ENCODE assay signal across 14 mouse cellular contexts in the genomic region with DNA sequence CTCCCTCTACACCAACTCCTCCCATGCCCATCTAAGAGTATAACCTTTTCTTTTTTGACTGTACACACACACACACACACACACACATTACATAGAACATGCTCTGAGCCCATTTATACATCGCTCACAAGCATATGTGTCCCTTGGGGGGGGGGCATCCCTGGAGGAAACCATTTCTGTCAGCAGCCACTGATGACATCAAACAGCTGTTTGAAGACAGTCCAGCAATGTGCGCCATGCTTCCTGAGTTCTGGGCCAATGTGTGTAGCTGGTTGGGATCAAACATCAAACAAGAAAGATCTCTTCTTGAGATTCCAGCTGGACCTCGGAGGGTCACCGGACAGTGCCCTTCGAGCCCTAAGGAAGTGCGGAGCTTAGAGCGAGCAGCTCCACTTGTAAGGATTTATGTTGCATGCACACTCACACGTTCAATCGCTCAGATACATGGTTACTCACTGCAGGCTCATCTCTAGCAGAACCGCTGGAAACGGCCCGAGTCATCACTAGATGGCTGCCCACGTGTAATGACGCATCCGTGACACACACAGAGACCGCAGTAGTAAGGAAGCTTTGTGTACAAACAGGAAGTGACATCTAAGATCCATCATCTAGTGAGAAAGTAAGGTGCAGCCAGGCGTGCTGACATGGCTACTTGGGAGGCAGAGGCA. TPM values are rescaled to one million over a fixed set of nuclear protein-coding genes. Genes with fewer than 3 reads are reported as not detected.
A peak's percentile ranks its signal among the peaks of the same experiment; 100 is the strongest.
DNase-seq lines count a peak whose midpoint lies in the region; ATAC-seq and TF ChIP-seq lines count a peak whose summit lies in the region.
"Had no signal": no experiment of that assay in that cellular context is flagged by ENCODE, and none has a peak within 500 bp of the region (broad histone marks: within the 10 kb centered on the region; RNA-seq: fewer than 3 reads in every experiment).

No protein-coding gene starts in this region.

- H3K9me3 ChIP-seq in CH12.LX (replicated peaks; ENCODE audit: low read length), result no peaks in the 10 kb centered on the region
- no peaks in the 10 kb centered on the region for H3K9me3 ChIP-seq in lung, embryonic 15.5 days
- H3K9me3 ChIP-seq in forebrain, embryonic 16.5 days (ENCODE audit: control insufficient read depth, low read length), result no peaks in the 10 kb centered on the region
- H3K9me3 ChIP-seq: embryonic facial prominence, embryonic 15.5 days; neural tube, embryonic 12.5 days; stomach, embryonic 15.5 days had no signal

- H3K27me3 ChIP-seq in CH12.LX (replicated peaks) (no peaks in the 10 kb centered on the region), myocyte (ENCODE audit: control insufficient read depth, insufficient read depth, insufficient read length) (no peaks in the 10 kb centered on the region)
- H3K27me3 ChIP-seq in lung, embryonic 15.5 days, result no peaks in the 10 kb centered on the region
- no peaks in the 10 kb centered on the region for H3K27me3 ChIP-seq in forebrain, embryonic 16.5 days (replicated peaks; ENCODE audit: control insufficient read depth, insufficient read depth, low read length)
- H3K27me3 ChIP-seq: embryonic facial prominence, embryonic 15.5 days; neural tube, embryonic 12.5 days; stomach, embryonic 15.5 days had no signal

- H3K9ac ChIP-seq in CH12.LX (ENCODE audit: insufficient read depth, low read depth), result no peak overlapping the region
- H3K9ac ChIP-seq in lung, embryonic 15.5 days, result no peak overlapping the region
- no peak overlapping the region for H3K9ac ChIP-seq in forebrain, embryonic 16.5 days (replicated peaks; ENCODE audit: low read depth, low read length)
- H3K9ac ChIP-seq: embryonic facial prominence, embryonic 15.5 days; neural tube, embryonic 12.5 days; stomach, embryonic 15.5 days had no signal

- no peaks in the 10 kb centered on the region for H3K79me2 ChIP-seq in CH12.LX (replicated peaks; ENCODE audit: control insufficient read depth, extremely low read depth, insufficient read depth, poor library complexity, severe bottlenecking)
- H3K79me2 ChIP-seq in myocyte (ENCODE audit: control insufficient read depth, insufficient read depth), result no peaks in the 10 kb centered on the region

- DNase-seq in layer of hippocampus, adult 9-11 months, result peak; percentile 58
- no peak for DNase-seq in layer of hippocampus, adult 11-12 months (ENCODE audit: low spot score)
- peak; percentile 65 for DNase-seq in CH12.LX (ENCODE audit: extremely low read depth)
- DNase-seq in left cerebral cortex, adult 18-20 months (ENCODE audit: low spot score in 2 of 2), result no peak
- DNase-seq in adrenal gland, postnatal 4 days (ENCODE audit: low spot score in 2 of 2), result no peak
- DNase-seq: adrenal gland, postnatal 10 days; cerebellum, adult 2 months; right cerebral cortex, postnatal 14 days had no signal

- H3K4me3 ChIP-seq in CH12.LX (replicated peaks in 1 of 3; ENCODE audit: low read depth in 2 of 3, low read length in 2 of 3, poor library complexity in 1 of 3), result peak overlapping the region in 2 of 3 experiments; percentile 29 to 63
- H3K4me3 ChIP-seq in lung, embryonic 15.5 days, result no peak overlapping the region
- H3K4me3 ChIP-seq in myocyte, result no peak overlapping the region
- no peak overlapping the region for H3K4me3 ChIP-seq in forebrain, embryonic 16.5 days (replicated peaks; ENCODE audit: low read length)
- H3K4me3 ChIP-seq: embryonic facial prominence, embryonic 15.5 days; neural tube, embryonic 12.5 days; stomach, embryonic 15.5 days had no signal

- ATAC-seq in lung, embryonic 15.5 days (ENCODE audit: borderline replicate concordance, extremely low read depth, low FRiP score, low TSS enrichment), result peak; percentile 66; the same call in 1 of the 2 replicates
- ATAC-seq in forebrain, embryonic 16.5 days, result no peak

- dilution Hi-C loops in CH12.LX (cut with MboI; ENCODE audit: extremely low pct_ligation_motif_present, extremely low pct_unique_long_range_greater_than_20kb, low sequenced_read_pairs), result no loop called here

- H3K4me2 ChIP-seq in CH12.LX (ENCODE audit: insufficient read depth, low read depth, poor library complexity, severe bottlenecking) (peak overlapping the region; percentile 84), myocyte (ENCODE audit: low read depth) (peak overlapping the region; percentile 70)
- no peak overlapping the region; the same call in 1 of the 2 replicates for H3K4me2 ChIP-seq in lung, embryonic 15.5 days
- H3K4me2 ChIP-seq in forebrain, embryonic 16.5 days (ENCODE audit: low read length), result no peak overlapping the region
- H3K4me2 ChIP-seq: embryonic facial prominence, embryonic 15.5 days; neural tube, embryonic 12.5 days; stomach, embryonic 15.5 days had no signal

- TF ChIP-seq POLR2A in CH12.LX (IDR thresholded peaks at IDR 0.05; ENCODE audit: low read depth, low read length) (peak; percentile 35), myocyte (IDR thresholded peaks at IDR 0.05; ENCODE audit: insufficient read length, low read depth) (peak; percentile 13)

- peak overlapping the region; percentile 16; the same call in 1 of the 2 replicates for H3K27ac ChIP-seq in CH12.LX (ENCODE audit: insufficient read depth, low read depth)
- no peak overlapping the region for H3K27ac ChIP-seq in lung, embryonic 15.5 days
- no peak overlapping the region for H3K27ac ChIP-seq in forebrain, embryonic 16.5 days (ENCODE audit: low read length)
- H3K27ac ChIP-seq: embryonic facial prominence, embryonic 15.5 days; neural tube, embryonic 12.5 days; stomach, embryonic 15.5 days had no signal

- in situ Hi-C loops in CH12.LX (cut with MboI; ENCODE audit: low pct_ligation_motif_present, low pct_unique_long_range_greater_than_20kb, low sequenced_read_pairs), result loop anchor here (5.0 to 25.0 kb wide), 2 partner anchors 44 to 314 kb away; a partner anchor contains a TSS

- no peak for TF ChIP-seq EP300 in CH12.LX (IDR thresholded peaks at IDR 0.05; ENCODE audit: low read length)

- 56% methylated on average over 17 of the region's 17 CpGs for WGBS in lung, embryonic 15.5 days
- WGBS in forebrain, embryonic 16.5 days, result 93% methylated on average over 17 of the region's 17 CpGs

- no peak overlapping the region for H3ac ChIP-seq in myocyte (ENCODE audit: control insufficient read depth, insufficient read length)

- no peak for TF ChIP-seq RAD21 in CH12.LX (IDR thresholded peaks at IDR 0.05; ENCODE audit: low read depth, low read length)

- H3K36me3 ChIP-seq in CH12.LX (replicated peaks in 1 of 2; ENCODE audit: control insufficient read depth in 1 of 2, insufficient read depth in 1 of 2, low read length in 1 of 2) (no peaks in the 10 kb centered on the region), myocyte (ENCODE audit: control insufficient read depth, insufficient read depth) (no peaks in the 10 kb centered on the region)
- no peaks in the 10 kb centered on the region for H3K36me3 ChIP-seq in lung, embryonic 15.5 days
- H3K36me3 ChIP-seq in forebrain, embryonic 16.5 days (ENCODE audit: control insufficient read depth, insufficient read depth), result no peaks in the 10 kb centered on the region
- H3K36me3 ChIP-seq: embryonic facial prominence, embryonic 15.5 days; neural tube, embryonic 12.5 days; stomach, embryonic 15.5 days had no signal

- H3K4me1 ChIP-seq in CH12.LX (ENCODE audit: control insufficient read depth in 1 of 2, insufficient read depth in 2 of 2), result peaks cover 16 to 27% of the 10 kb centered on the region in 2 experiments
- peaks cover 20% of the 10 kb centered on the region for H3K4me1 ChIP-seq in lung, embryonic 15.5 days
- no peaks in the 10 kb centered on the region for H3K4me1 ChIP-seq in forebrain, embryonic 16.5 days (replicated peaks; ENCODE audit: control insufficient read depth, insufficient read depth, low read length)
- H3K4me1 ChIP-seq: embryonic facial prominence, embryonic 15.5 days; neural tube, embryonic 12.5 days; stomach, embryonic 15.5 days had no signal

- TF ChIP-seq CTCF in CH12.LX (conservative IDR thresholded peaks at IDR 0.05 in 1 of 2, IDR thresholded peaks at IDR 0.05 in 1 of 2; ENCODE audit: low read depth in 2 of 2, low read length in 2 of 2), result no peak

TF ChIP-seq in CH12.LX, 34 proteins besides CTCF, POLR2A, EP300 and RAD21 (continues in another document):
- TF ChIP-seq TBP (conservative IDR thresholded peaks at IDR 0.05; ENCODE audit: low read depth, low read length) (0 out of 2 replicates have a peak, but pooled peaks have one; percentile 2), BHLHE40 (IDR thresholded peaks at IDR 0.05; ENCODE audit: low read depth, low read length) (peak; percentile 90), MYC (IDR thresholded peaks at IDR 0.05; ENCODE audit: low read depth, low read length) (peak; percentile 60; the same call in 1 of the 2 replicates), ELF1 (IDR thresholded peaks at IDR 0.05; ENCODE audit: low read depth, low read length) (peak; percentile 58; the same call in 1 of the 2 replicates), MAX (IDR thresholded peaks at IDR 0.05; ENCODE audit: low read length) (peak; percentile 71), JUND (conservative IDR thresholded peaks at IDR 0.05; ENCODE audit: low read depth, low read length) (no peak; the same call in 1 of the 2 replicates), ETS1 (conservative IDR thresholded peaks at IDR 0.05; ENCODE audit: low read depth, low read length) (peak; percentile 81), E2F4 (IDR thresholded peaks at IDR 0.05; ENCODE audit: insufficient replicate concordance, low read depth, low read length) (no peak)

TF ChIP-seq in myocyte, 11 proteins besides CTCF, POLR2A, EP300 and RAD21 (continues in another document):
- TF ChIP-seq E2F4 (IDR thresholded peaks at IDR 0.05; ENCODE audit: insufficient read depth) (no peak), MYOD1 (IDR thresholded peaks at IDR 0.05; ENCODE audit: control insufficient read depth in 1 of 3, insufficient read length in 2 of 3, low read depth in 2 of 3) (peak in 2 of 3 experiments; percentile 88 to 90), USF1 (IDR thresholded peaks at IDR 0.05; ENCODE audit: low read depth) (peak; percentile 4), MAX (IDR thresholded peaks at IDR 0.05; ENCODE audit: low read depth) (no peak), CEBPB (IDR thresholded peaks at IDR 0.05; ENCODE audit: insufficient read depth, poor library complexity, severe bottlenecking) (no peak), TCF3 (IDR thresholded peaks at IDR 0.05; ENCODE audit: insufficient read length, low read depth) (no peak), REST (IDR thresholded peaks at IDR 0.05; ENCODE audit: insufficient read depth, insufficient read length) (no peak), SRF (IDR thresholded peaks at IDR 0.05; ENCODE audit: control insufficient read depth, insufficient read length, low read depth) (no peak), TCF12 (IDR thresholded peaks at IDR 0.05; ENCODE audit: insufficient read depth, poor library complexity, severe bottlenecking) (peak; percentile 32)

RNA-seq across cellular contexts. Expression of a gene that starts 37.1 kb away (rescaled TPM):
- 8.1 and 19.9 TPM in 2 replicates for total RNA-seq in CH12.LX (2012; rRNA removed)
- total RNA-seq in CH12.LX (2014; rRNA removed), result 14.5 and 18.9 TPM in 2 replicates
- 10.6 and 10.9 TPM in 2 replicates for polyA plus RNA-seq in CH12.LX (2012; ENCODE audit: insufficient read length, low read depth)
- 38.3 and 38.4 TPM in 2 replicates for polyA plus RNA-seq in lung, embryonic 15.5 days (2015; fragmentation: Nextera tagmentation; extraction: Ambion mirVana)
- 11.9 TPM for polyA plus RNA-seq in myocyte (2012; fragmentation: generic; extraction: Trizol)
- polyA plus RNA-seq in forebrain, embryonic 16.5 days (2015; fragmentation: Nextera tagmentation; extraction: Ambion mirVana), result 46.7 and 61.4 TPM in 2 replicates
- total RNA-seq in left cerebral cortex, adult 18-20 months (2021), result 10 to 100 TPM; 76.1 to 89.7 TPM
- total RNA-seq in adrenal gland, postnatal 4 days (2021), result 10 to 100 TPM; 38.1 to 40.5 TPM

Comparison
In these comparisons a context has a peak if more than half of its experiments do, and no peak if none do; other contexts are left out.
1. DNase-seq: peak in layer of hippocampus, adult 9-11 months (single experiment) and CH12.LX (single experiment); none in layer of hippocampus, adult 11-12 months (single experiment), left cerebral cortex, adult 18-20 months (0 of 2) and adrenal gland, postnatal 4 days (0 of 2).
2. H3K4me2 ChIP-seq: peak in CH12.LX (single experiment) and myocyte (single experiment); none in lung, embryonic 15.5 days (single experiment) and forebrain, embryonic 16.5 days (single experiment).
3. H3K4me3 ChIP-seq: peak in CH12.LX (2 of 3); none in lung, embryonic 15.5 days (single experiment), myocyte (single experiment) and forebrain, embryonic 16.5 days (single experiment).